Mouse (Mus musculus) E14TG2a.4 (cell line): ENCODE measurements around the gene Tgfbr1.

Source experiments
- CTCF ChIP-seq: conservative IDR thresholded peaks from 2 replicates; pipeline ENCODE4 v1.5.1; 2014; ENCODE audit warnings: low read length
- NANOG ChIP-seq: IDR thresholded peaks from 2 replicates; pipeline ENCODE4 v1.6.1; 2014; ENCODE audit warnings: borderline replicate concordance, low read length, mixed read lengths
- POU5F1 ChIP-seq: IDR thresholded peaks from 2 replicates; pipeline ENCODE4 v1.6.1; 2014; ENCODE audit warnings: low read length, borderline replicate concordance

- TF ChIP-seq CTCF = no peak
- TF ChIP-seq POU5F1 = no peak
- TF ChIP-seq NANOG = no peak
Observed at GRCm38 (mm10) chr4:47324206-47324605, 28.8 kb upstream of the Tgfbr1 start.
